Mouse (Mus musculus) heart, embryonic 16.5 days (tissue): ENCODE data around the gene Rasl2-9. TPM values are rescaled to one million over a fixed set of nuclear protein-coding genes. Genes with fewer than 3 reads are reported as not detected.

ENCODE experiments used
- microRNA-seq: library from miRNA; unstranded; fragments of <30 nt; microRNA quantifications from one replicate; pipeline ENCODE4, GENCODE M21; 2017
- polyA plus RNA-seq: library from polyadenylated mRNA; unstranded; fragments of >200 nt; fragmentation: Nextera tagmentation; extraction: Ambion mirVana; gene quantifications from 2 replicates; pipeline ENCODE4 v1.2.1, GENCODE M21; 2015

The Rasl2-9 gene
- polyA plus RNA-seq, 1 experiment from 2014 or later: 2.7 TPM

Small RNA genes lying within 50 kb of the gene (microRNA-seq; reads per million reads assigned to microRNA genes)
- gene Gm26217: not detected

Other genes starting within 250 kb of the Rasl2-9 start
- 2.0 and 2.1 TPM in 2 replicates for gene Isoc2a, start 248.8 kb downstream of the Rasl2-9 start, polyA plus RNA-seq
- 0.11 TPM in 1 of 2 replicates, not detected in the other for gene Gm36210, start 219.4 kb downstream of the Rasl2-9 start, polyA plus RNA-seq
- gene Zfp628, start 210.7 kb downstream of the Rasl2-9 start, polyA plus RNA-seq: 2.2 and 2.5 TPM in 2 replicates
- 3.9 and 4.6 TPM in 2 replicates for gene Nat14, start 203.9 kb downstream of the Rasl2-9 start, polyA plus RNA-seq
- 2.6 and 2.7 TPM in 2 replicates for gene Ssc5d, start 200.2 kb downstream of the Rasl2-9 start, polyA plus RNA-seq
- gene Sbk2, start 161.5 kb downstream of the Rasl2-9 start, polyA plus RNA-seq: 5.9 and 10.4 TPM in 2 replicates
- 0.72 and 0.84 TPM in 2 replicates for gene Sbk3, start 154.8 kb downstream of the Rasl2-9 start, polyA plus RNA-seq
- gene Zfp579, start 129.8 kb downstream of the Rasl2-9 start, polyA plus RNA-seq: 25.8 and 31.3 TPM in 2 replicates
- gene Zfp524, start 111.5 kb downstream of the Rasl2-9 start, polyA plus RNA-seq: 14.1 and 15.1 TPM in 2 replicates
- gene Fiz1, start 111.3 kb downstream of the Rasl2-9 start, polyA plus RNA-seq: 25.6 and 26.2 TPM in 2 replicates
- gene Gm44973, start 110.5 kb downstream of the Rasl2-9 start, polyA plus RNA-seq: 0.95 TPM in 1 of 2 replicates, not detected in the other
- 3.9 and 4.0 TPM in 2 replicates for gene Zfp865, start 105.6 kb downstream of the Rasl2-9 start, polyA plus RNA-seq
- gene Ccdc106, start 105.4 kb downstream of the Rasl2-9 start, polyA plus RNA-seq: 1.5 and 2.3 TPM in 2 replicates
- not detected in 2 replicates for gene 4632433K11Rik, start 91.8 kb downstream of the Rasl2-9 start, polyA plus RNA-seq
- 6.3 and 6.8 TPM in 2 replicates for gene Zfp784, start 87.5 kb downstream of the Rasl2-9 start, polyA plus RNA-seq
- 14.9 and 15.2 TPM in 2 replicates for gene Zfp580, start 74.4 kb downstream of the Rasl2-9 start, polyA plus RNA-seq
- gene U2af2, start 63.8 kb downstream of the Rasl2-9 start, polyA plus RNA-seq: 72.8 and 75.3 TPM in 2 replicates
- gene Epn1, start 45.7 kb downstream of the Rasl2-9 start, polyA plus RNA-seq: 55.8 and 56.9 TPM in 2 replicates
- not detected in 2 replicates for gene Rfpl4, start 9.0 kb downstream of the Rasl2-9 start, polyA plus RNA-seq
- gene Vmn1r55, start 23.7 kb upstream of the Rasl2-9 start, polyA plus RNA-seq: 0.01 TPM in 1 of 2 replicates, not detected in the other
- not detected in 2 replicates for gene Vmn1r56, start 70.8 kb upstream of the Rasl2-9 start, polyA plus RNA-seq
- gene Vmn1r57, start 92.5 kb upstream of the Rasl2-9 start, polyA plus RNA-seq: not detected in 2 replicates
- not detected in 2 replicates for gene Gm5065, start 224.6 kb upstream of the Rasl2-9 start, polyA plus RNA-seq
- not detected in 2 replicates for gene Nlrp2, start 225.1 kb upstream of the Rasl2-9 start, polyA plus RNA-seq